Mouse (Mus musculus): ENCODE results near the gene Wfdc5. TPM values are rescaled to one million over a fixed set of nuclear protein-coding genes. Genes with fewer than 3 reads are reported as not detected.

Wfdc5 gene
- polyA plus RNA-seq, 1 experiment = not detected

DNA sequence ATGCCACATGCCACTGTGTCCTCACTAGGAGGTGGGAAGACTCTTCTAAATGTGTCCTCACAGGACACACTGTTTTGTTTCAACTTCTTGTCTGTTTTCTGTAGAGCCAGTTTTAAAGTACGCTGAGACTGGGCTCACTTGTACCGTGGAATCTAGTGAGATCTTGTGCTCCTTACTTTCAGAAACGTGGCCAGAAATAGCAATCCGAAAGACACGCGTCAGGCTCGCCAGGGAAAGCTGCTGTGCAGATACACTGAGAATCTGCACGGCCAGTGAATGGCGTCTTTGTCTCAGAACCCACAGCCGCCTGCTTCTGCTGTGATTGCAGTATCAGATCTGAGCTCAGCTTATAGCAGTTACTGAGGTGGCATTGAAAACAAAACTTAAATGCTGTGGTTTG is 40.5 kb downstream of the Wfdc5 start:
- no peaks in the 10 kb centered on the region for H3K79me2 ChIP-seq (ENCODE audit: control insufficient read depth, insufficient read depth)
- no peaks in the 10 kb centered on the region for H3K36me3 ChIP-seq (ENCODE audit: control insufficient read depth, insufficient read depth)
- H3K27me3 ChIP-seq (ENCODE audit: control insufficient read depth, insufficient read depth, insufficient read length) = no peaks in the 10 kb centered on the region
- H3ac ChIP-seq (ENCODE audit: control insufficient read depth, insufficient read length) = no peak overlapping the region
- TF ChIP-seq POLR2AphosphoS2 (IDR thresholded peaks at IDR 0.05; ENCODE audit: insufficient read length, low read depth) (no peak), USF1 (IDR thresholded peaks at IDR 0.05; ENCODE audit: low read depth) (no peak), SRF (IDR thresholded peaks at IDR 0.05; ENCODE audit: control insufficient read depth, insufficient read length, low read depth) (no peak), MYOG (IDR thresholded peaks at IDR 0.05; ENCODE audit: control insufficient read depth in 1 of 3, insufficient read depth in 1 of 3, insufficient read length in 2 of 3, low read depth in 2 of 3) (no peak), REST (IDR thresholded peaks at IDR 0.05; ENCODE audit: insufficient read depth, insufficient read length) (no peak), TCF12 (IDR thresholded peaks at IDR 0.05; ENCODE audit: insufficient read depth, poor library complexity, severe bottlenecking) (no peak), E2F4 (IDR thresholded peaks at IDR 0.05; ENCODE audit: insufficient read depth) (no peak)
- no peak overlapping the region for H3K4me3 ChIP-seq
- no peak overlapping the region for H3K4me2 ChIP-seq (ENCODE audit: low read depth)

DNA sequence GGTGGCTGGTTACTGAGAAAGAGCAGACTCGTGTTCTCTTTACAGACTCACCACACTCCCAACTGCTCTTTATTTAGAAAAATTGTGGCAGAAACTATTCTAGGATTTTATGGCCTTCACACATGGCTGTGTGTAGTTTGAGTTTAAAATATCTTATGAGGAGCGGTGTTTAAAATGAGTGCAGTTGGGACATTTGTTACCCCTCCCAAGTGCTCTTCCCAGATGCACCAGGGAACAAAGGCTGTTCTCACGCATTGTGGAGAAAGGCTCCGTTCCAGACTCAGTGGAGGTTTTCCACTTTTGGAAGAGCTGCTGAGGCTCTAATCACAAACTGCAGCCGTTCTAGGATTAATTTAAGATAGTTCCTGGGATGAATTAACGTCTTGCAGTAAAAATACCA is 44.8 kb downstream of the Wfdc5 start:
- Histone ChIP-seq H3K27me3 (ENCODE audit: control insufficient read depth, insufficient read depth, insufficient read length) (no peaks in the 10 kb centered on the region), H3ac (ENCODE audit: control insufficient read depth, insufficient read length) (no peak overlapping the region), H3K4me2 (ENCODE audit: low read depth) (peak overlapping the region; percentile 1), H3K79me2 (ENCODE audit: control insufficient read depth, insufficient read depth) (no peaks in the 10 kb centered on the region), H3K36me3 (ENCODE audit: control insufficient read depth, insufficient read depth) (peaks cover 3% of the 10 kb centered on the region), H3K4me3 (no peak overlapping the region)
- TF ChIP-seq MAX (IDR thresholded peaks at IDR 0.05; ENCODE audit: low read depth) = no peak
- no peak for TF ChIP-seq POLR2AphosphoS2 (IDR thresholded peaks at IDR 0.05; ENCODE audit: insufficient read length, low read depth)
- TF ChIP-seq SRF (IDR thresholded peaks at IDR 0.05; ENCODE audit: control insufficient read depth, insufficient read length, low read depth) = no peak
- TF ChIP-seq MYOD1 (IDR thresholded peaks at IDR 0.05; ENCODE audit: control insufficient read depth in 1 of 3, insufficient read length in 2 of 3, low read depth in 2 of 3) = no peak

DNA sequence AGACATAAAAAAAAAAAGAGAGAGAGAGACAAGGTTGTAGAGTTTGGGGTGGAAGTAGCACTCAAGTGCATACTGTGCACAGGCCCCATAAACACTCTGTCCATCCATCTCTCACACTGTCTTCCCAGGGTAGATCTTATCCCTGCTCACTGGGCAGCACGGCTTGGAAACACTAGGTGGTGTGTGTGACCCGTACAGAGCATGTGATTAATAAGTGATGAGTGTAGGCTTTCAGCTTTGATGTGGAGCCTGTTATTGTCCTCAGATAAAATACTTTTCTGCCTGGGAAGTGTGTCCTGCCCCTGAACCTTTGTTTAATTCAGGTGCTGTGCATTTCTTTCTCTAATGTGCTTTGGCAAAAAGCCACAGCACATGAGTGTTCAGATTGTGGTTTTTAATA is 46.1 kb downstream of the Wfdc5 start:
- H3K27me3 ChIP-seq (ENCODE audit: control insufficient read depth, insufficient read depth, insufficient read length) = no peaks in the 10 kb centered on the region
- H3K36me3 ChIP-seq (ENCODE audit: control insufficient read depth, insufficient read depth) = peaks cover 3% of the 10 kb centered on the region
- no peak overlapping the region for H3K4me2 ChIP-seq (ENCODE audit: low read depth)
- H3K4me3 ChIP-seq = no peak overlapping the region
- no peak overlapping the region for H3ac ChIP-seq (ENCODE audit: control insufficient read depth, insufficient read length)
- TF ChIP-seq MYOD1 (IDR thresholded peaks at IDR 0.05; ENCODE audit: control insufficient read depth in 1 of 3, insufficient read length in 2 of 3, low read depth in 2 of 3) (no peak), USF1 (IDR thresholded peaks at IDR 0.05; ENCODE audit: low read depth) (no peak), TCF3 (IDR thresholded peaks at IDR 0.05; ENCODE audit: insufficient read length, low read depth) (no peak), CEBPB (IDR thresholded peaks at IDR 0.05; ENCODE audit: insufficient read depth, poor library complexity, severe bottlenecking) (no peak), POLR2AphosphoS2 (IDR thresholded peaks at IDR 0.05; ENCODE audit: insufficient read length, low read depth) (no peak), MYOG (IDR thresholded peaks at IDR 0.05; ENCODE audit: control insufficient read depth in 1 of 3, insufficient read depth in 1 of 3, insufficient read length in 2 of 3, low read depth in 2 of 3) (no peak), POLR2A (IDR thresholded peaks at IDR 0.05; ENCODE audit: insufficient read length, low read depth) (no peak), SRF (IDR thresholded peaks at IDR 0.05; ENCODE audit: control insufficient read depth, insufficient read length, low read depth) (no peak), MAX (IDR thresholded peaks at IDR 0.05; ENCODE audit: low read depth) (no peak), E2F4 (IDR thresholded peaks at IDR 0.05; ENCODE audit: insufficient read depth) (no peak), TCF12 (IDR thresholded peaks at IDR 0.05; ENCODE audit: insufficient read depth, poor library complexity, severe bottlenecking) (no peak), REST (IDR thresholded peaks at IDR 0.05; ENCODE audit: insufficient read depth, insufficient read length) (no peak)
- H3K79me2 ChIP-seq (ENCODE audit: control insufficient read depth, insufficient read depth) = no peaks in the 10 kb centered on the region

DNA sequence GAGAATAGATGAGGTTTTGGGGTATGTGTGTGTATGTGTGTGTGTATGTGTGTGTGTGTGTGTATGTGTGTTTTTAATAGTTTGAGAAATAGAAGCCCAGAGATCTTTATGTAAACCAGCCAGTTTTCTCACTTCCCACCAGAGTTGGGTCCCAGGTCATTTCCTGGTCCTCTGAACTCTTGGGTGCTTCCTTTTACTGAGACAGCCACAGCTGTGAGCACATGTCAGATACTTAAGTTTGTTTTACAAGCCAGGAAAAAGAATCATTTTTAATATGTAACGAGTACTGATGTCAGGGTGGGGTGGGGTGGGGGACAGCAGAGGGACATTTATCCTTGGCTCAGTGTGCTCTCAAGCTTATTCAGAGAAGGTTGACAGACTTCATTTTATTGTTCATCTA is 47.2 kb downstream of the Wfdc5 start:
- Histone ChIP-seq H3K4me3 (no peak overlapping the region), H3K79me2 (ENCODE audit: control insufficient read depth, insufficient read depth) (no peaks in the 10 kb centered on the region), H3ac (ENCODE audit: control insufficient read depth, insufficient read length) (no peak overlapping the region), H3K27me3 (ENCODE audit: control insufficient read depth, insufficient read depth, insufficient read length) (no peaks in the 10 kb centered on the region), H3K36me3 (ENCODE audit: control insufficient read depth, insufficient read depth) (peaks cover 3% of the 10 kb centered on the region), H3K4me2 (ENCODE audit: low read depth) (no peak overlapping the region)
- TF ChIP-seq POLR2A (IDR thresholded peaks at IDR 0.05; ENCODE audit: insufficient read length, low read depth) (no peak), POLR2AphosphoS2 (IDR thresholded peaks at IDR 0.05; ENCODE audit: insufficient read length, low read depth) (no peak), MAX (IDR thresholded peaks at IDR 0.05; ENCODE audit: low read depth) (no peak), E2F4 (IDR thresholded peaks at IDR 0.05; ENCODE audit: insufficient read depth) (no peak), TCF12 (IDR thresholded peaks at IDR 0.05; ENCODE audit: insufficient read depth, poor library complexity, severe bottlenecking) (no peak), MYOD1 (IDR thresholded peaks at IDR 0.05; ENCODE audit: control insufficient read depth in 1 of 3, insufficient read length in 2 of 3, low read depth in 2 of 3) (no peak), TCF3 (IDR thresholded peaks at IDR 0.05; ENCODE audit: insufficient read length, low read depth) (no peak), USF1 (IDR thresholded peaks at IDR 0.05; ENCODE audit: low read depth) (no peak), SRF (IDR thresholded peaks at IDR 0.05; ENCODE audit: control insufficient read depth, insufficient read length, low read depth) (no peak), REST (IDR thresholded peaks at IDR 0.05; ENCODE audit: insufficient read depth, insufficient read length) (no peak)

DNA sequence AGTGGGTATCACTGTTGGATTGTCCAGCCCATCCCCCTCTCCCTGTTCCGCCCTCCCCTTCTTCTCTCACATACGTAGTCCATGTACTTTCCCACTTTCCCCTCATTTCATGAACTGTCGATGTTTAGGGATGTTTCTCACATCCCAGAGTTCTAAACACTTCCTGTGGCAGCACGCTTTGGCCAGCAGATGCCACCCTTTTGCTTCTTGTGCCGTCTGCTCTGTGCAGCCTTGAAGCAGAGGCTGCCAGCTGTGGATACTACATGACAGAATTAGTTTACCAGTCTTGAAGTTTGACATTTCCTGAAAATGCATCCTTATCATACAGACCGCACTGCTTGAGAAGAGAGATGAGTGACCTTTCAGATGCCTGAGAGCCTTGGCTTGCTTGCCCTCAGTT is 48.0 kb downstream of the Wfdc5 start:
- Histone ChIP-seq H3K4me2 (ENCODE audit: low read depth) (no peak overlapping the region), H3K36me3 (ENCODE audit: control insufficient read depth, insufficient read depth) (peaks cover 3% of the 10 kb centered on the region), H3K4me3 (no peak overlapping the region), H3K27me3 (ENCODE audit: control insufficient read depth, insufficient read depth, insufficient read length) (no peaks in the 10 kb centered on the region), H3ac (ENCODE audit: control insufficient read depth, insufficient read length) (no peak overlapping the region), H3K79me2 (ENCODE audit: control insufficient read depth, insufficient read depth) (no peaks in the 10 kb centered on the region)
- TF ChIP-seq REST (IDR thresholded peaks at IDR 0.05; ENCODE audit: insufficient read depth, insufficient read length) (no peak), E2F4 (IDR thresholded peaks at IDR 0.05; ENCODE audit: insufficient read depth) (no peak), MYOD1 (IDR thresholded peaks at IDR 0.05; ENCODE audit: control insufficient read depth in 1 of 3, insufficient read length in 2 of 3, low read depth in 2 of 3) (no peak), POLR2AphosphoS2 (IDR thresholded peaks at IDR 0.05; ENCODE audit: insufficient read length, low read depth) (no peak)
